Mouse (Mus musculus): ENCODE results near the gene Szt2. TPM values are rescaled to one million over a fixed set of nuclear protein-coding genes. Genes with fewer than 3 reads are reported as not detected.

The Szt2 gene
- 5.8 and 6.3 TPM in 2 replicates for polyA plus RNA-seq (2015; fragmentation: Nextera tagmentation; extraction: Ambion mirVana)

- peak within 1 kb of the TSS; percentile 71 for H3K4me2 ChIP-seq (ENCODE audit: low read depth, low read length)
- WGBS: under 1% methylated on average over 46 of the region's 53 CpGs
- H3K36me3 ChIP-seq (ENCODE audit: control insufficient read depth, insufficient read depth, low read length): peaks cover 26% of the 10 kb centered on the region
- H3K9ac ChIP-seq (ENCODE audit: low read length): peak within 1 kb of the TSS; percentile 87
- peak within 1 kb of the TSS; percentile 66 for H3K27ac ChIP-seq (ENCODE audit: low read length)
- H3K9me3 ChIP-seq (ENCODE audit: control insufficient read depth, low read length): no peaks in the 10 kb centered on the region
- peaks cover 12% of the 10 kb centered on the region for H3K4me1 ChIP-seq (replicated peaks; ENCODE audit: control insufficient read depth, insufficient read depth, low read length)
- ATAC-seq (ENCODE audit: low read depth): peak; percentile 97
- H3K27me3 ChIP-seq (ENCODE audit: control insufficient read depth, insufficient read depth, low read depth, low read length): no peaks in the 10 kb centered on the region
- H3K4me3 ChIP-seq (ENCODE audit: low read length): peak within 1 kb of the TSS; percentile 90
These were observed at the start of gene Szt2, which contains the start of gene Med8 for GRCm38 (mm10) chr4:118409142-118409900. Szt2 (minus strand) TSS chr4:118409273. Med8 (plus strand) TSS chr4:118409337.

- no peak within 1 kb of the TSS for H3K27ac ChIP-seq (ENCODE audit: low read length)
- no peaks in the 10 kb centered on the region for H3K9me3 ChIP-seq (ENCODE audit: control insufficient read depth, low read length)
These were observed 48.4 kb upstream of the Szt2 start, which contains the start of gene Mpl for GRCm38 (mm10) chr4:118457345-118457975. Mpl (minus strand) TSS chr4:118457513.

GRCm38 (mm10) chr4:118446415-118447153, 37.5 kb upstream of the Szt2 start:
- Histone ChIP-seq H3K4me2 (ENCODE audit: low read depth, low read length) (peak overlapping the region; percentile 76), H3K4me3 (ENCODE audit: low read length) (peak overlapping the region; percentile 46), H3K9ac (ENCODE audit: low read length) (peak overlapping the region; percentile 61), H3K4me1 (replicated peaks; ENCODE audit: control insufficient read depth, insufficient read depth, low read length) (peaks cover 10% of the 10 kb centered on the region), H3K27ac (ENCODE audit: low read length) (0 out of 2 replicates have a peak overlapping the region, but pooled peaks have one; percentile 16), H3K9me3 (ENCODE audit: control insufficient read depth, low read length) (no peaks in the 10 kb centered on the region), H3K27me3 (ENCODE audit: control insufficient read depth, insufficient read depth, low read depth, low read length) (no peaks in the 10 kb centered on the region), H3K36me3 (ENCODE audit: control insufficient read depth, insufficient read depth, low read length) (no peaks in the 10 kb centered on the region)
- 27% methylated on average over 24 of the region's 24 CpGs for WGBS
- ATAC-seq (ENCODE audit: low read depth): no peak; the same call in 1 of the 2 replicates

More at GRCm38 (mm10) chr4:118457345-118457975, 48.4 kb upstream of the Szt2 start, which contains the start of gene Mpl:
- no peak within 1 kb of the TSS for H3K4me2 ChIP-seq (ENCODE audit: low read depth, low read length)
- 43% methylated on average over 9 of the region's 9 CpGs for WGBS
- H3K4me1 ChIP-seq (replicated peaks; ENCODE audit: control insufficient read depth, insufficient read depth, low read length): no peaks in the 10 kb centered on the region
- ATAC-seq (ENCODE audit: low read depth): no peak
- H3K27me3 ChIP-seq (ENCODE audit: control insufficient read depth, insufficient read depth, low read depth, low read length): no peaks in the 10 kb centered on the region
- H3K9ac ChIP-seq (ENCODE audit: low read length): no peak within 1 kb of the TSS
- no peaks in the 10 kb centered on the region for H3K36me3 ChIP-seq (ENCODE audit: control insufficient read depth, insufficient read depth, low read length)
- no peak within 1 kb of the TSS for H3K4me3 ChIP-seq (ENCODE audit: low read length)

- no peaks in the 10 kb centered on the region for H3K9me3 ChIP-seq (ENCODE audit: control insufficient read depth, low read length)
- H3K27ac ChIP-seq (ENCODE audit: low read length): 0 out of 2 replicates have a peak overlapping the region, but pooled peaks have one; percentile 16
- H3K4me2 ChIP-seq (ENCODE audit: low read depth, low read length): peak overlapping the region; percentile 76
- H3K4me3 ChIP-seq (ENCODE audit: low read length): peak overlapping the region; percentile 46
- no peaks in the 10 kb centered on the region for H3K27me3 ChIP-seq (ENCODE audit: control insufficient read depth, insufficient read depth, low read depth, low read length)
- H3K36me3 ChIP-seq (ENCODE audit: control insufficient read depth, insufficient read depth, low read length): no peaks in the 10 kb centered on the region
- 18% methylated on average over 18 of the region's 18 CpGs for WGBS
- ATAC-seq (ENCODE audit: low read depth): peak; percentile 87
- peaks cover 10% of the 10 kb centered on the region for H3K4me1 ChIP-seq (replicated peaks; ENCODE audit: control insufficient read depth, insufficient read depth, low read length)
- peak overlapping the region; percentile 61 for H3K9ac ChIP-seq (ENCODE audit: low read length)
These were observed 36.8 kb upstream of the Szt2 start for GRCm38 (mm10) chr4:118445781-118446414.

GRCm38 (mm10) chr4:118445088-118445487, 36.0 kb upstream of the Szt2 start:
- WGBS: 79% methylated on average over 10 of the region's 10 CpGs
- H3K9ac ChIP-seq (ENCODE audit: low read length): no peak overlapping the region
- H3K4me1 ChIP-seq (replicated peaks; ENCODE audit: control insufficient read depth, insufficient read depth, low read length): peaks cover 10% of the 10 kb centered on the region
- no peak overlapping the region for H3K27ac ChIP-seq (ENCODE audit: low read length)
- H3K9me3 ChIP-seq (ENCODE audit: control insufficient read depth, low read length): no peaks in the 10 kb centered on the region
- H3K36me3 ChIP-seq (ENCODE audit: control insufficient read depth, insufficient read depth, low read length): no peaks in the 10 kb centered on the region
- no peak for ATAC-seq (ENCODE audit: low read depth)
- no peak overlapping the region for H3K4me3 ChIP-seq (ENCODE audit: low read length)
- no peaks in the 10 kb centered on the region for H3K27me3 ChIP-seq (ENCODE audit: control insufficient read depth, insufficient read depth, low read depth, low read length)
- H3K4me2 ChIP-seq (ENCODE audit: low read depth, low read length): no peak overlapping the region

- Histone ChIP-seq H3K4me3 (ENCODE audit: low read length) (peak overlapping the region; percentile 78), H3K4me1 (replicated peaks; ENCODE audit: control insufficient read depth, insufficient read depth, low read length) (peaks cover 28% of the 10 kb centered on the region), H3K9ac (ENCODE audit: low read length) (peak overlapping the region; percentile 88), H3K27me3 (ENCODE audit: control insufficient read depth, insufficient read depth, low read depth, low read length) (no peaks in the 10 kb centered on the region), H3K27ac (ENCODE audit: low read length) (peak overlapping the region; percentile 89), H3K36me3 (ENCODE audit: control insufficient read depth, insufficient read depth, low read length) (peaks cover 7% of the 10 kb centered on the region), H3K9me3 (ENCODE audit: control insufficient read depth, low read length) (no peaks in the 10 kb centered on the region), H3K4me2 (ENCODE audit: low read depth, low read length) (peak overlapping the region; percentile 97)
- ATAC-seq (ENCODE audit: low read depth): peak; percentile 26; the same call in 1 of the 2 replicates
- WGBS: 4% methylated on average over 12 of the region's 12 CpGs
These were observed 28.8 kb upstream of the Szt2 start for GRCm38 (mm10) chr4:118437829-118438253.

GRCm38 (mm10) chr4:118436820-118437603, 27.9 kb upstream of the Szt2 start, which contains the start of gene Cdc20:
Cdc20 (minus strand) TSS chr4:118437352.
- H3K4me2 ChIP-seq (ENCODE audit: low read depth, low read length): peak within 1 kb of the TSS; percentile 97
- H3K9ac ChIP-seq (ENCODE audit: low read length): peak within 1 kb of the TSS; percentile 88
- H3K9me3 ChIP-seq (ENCODE audit: control insufficient read depth, low read length): no peaks in the 10 kb centered on the region
- peak; percentile 97 for ATAC-seq (ENCODE audit: low read depth)
- H3K4me1 ChIP-seq (replicated peaks; ENCODE audit: control insufficient read depth, insufficient read depth, low read length): peaks cover 28% of the 10 kb centered on the region
- no peaks in the 10 kb centered on the region for H3K27me3 ChIP-seq (ENCODE audit: control insufficient read depth, insufficient read depth, low read depth, low read length)
- H3K36me3 ChIP-seq (ENCODE audit: control insufficient read depth, insufficient read depth, low read length): peaks cover 15% of the 10 kb centered on the region
- WGBS: under 1% methylated on average over 66 of the region's 67 CpGs
- H3K27ac ChIP-seq (ENCODE audit: low read length): peak within 1 kb of the TSS; percentile 89
- peak within 1 kb of the TSS; percentile 78 for H3K4me3 ChIP-seq (ENCODE audit: low read length)

- Histone ChIP-seq H3K4me1 (replicated peaks; ENCODE audit: control insufficient read depth, insufficient read depth, low read length) (peaks cover 46% of the 10 kb centered on the region), H3K4me3 (ENCODE audit: low read length) (no peak overlapping the region), H3K27me3 (ENCODE audit: control insufficient read depth, insufficient read depth, low read depth, low read length) (no peaks in the 10 kb centered on the region), H3K36me3 (ENCODE audit: control insufficient read depth, insufficient read depth, low read length) (peaks cover 22% of the 10 kb centered on the region), H3K4me2 (ENCODE audit: low read depth, low read length) (no peak overlapping the region), H3K27ac (ENCODE audit: low read length) (no peak overlapping the region), H3K9me3 (ENCODE audit: control insufficient read depth, low read length) (no peaks in the 10 kb centered on the region), H3K9ac (ENCODE audit: low read length) (no peak overlapping the region)
- WGBS: 70% methylated on average over 8 of the region's 8 CpGs
- ATAC-seq (ENCODE audit: low read depth): no peak
These were observed 23.3 kb upstream of the Szt2 start for GRCm38 (mm10) chr4:118432332-118432731.
